Mouse (Mus musculus) lung, postnatal 0 days (tissue): ENCODE measurements around the gene Snx4. TPM values are rescaled to one million over a fixed set of nuclear protein-coding genes. Genes with fewer than 3 reads are reported as not detected.

Experiments
- ATAC-seq: fragments of 200-750 bp; cut with Nextera tagmentation; 2 replicates; pipeline ENCODE4 v1.8.0; 2017; ENCODE audit warnings: moderate library complexity
- DNase-seq: peaks from one replicate; pipeline ENCODE4 v3.0.0-alpha.2; 2016; ENCODE audit warnings: low spot score
- H3K27ac ChIP-seq: fragments of 300-500 bp; sonication (generic); 2 replicates; pipeline ENCODE4 v1.5.1; 2014; ENCODE audit warnings: antibody characterized with exemption, mild to moderate bottlenecking, low read length, mixed read lengths
- H3K27me3 ChIP-seq: fragments of 300-500 bp; sonication (generic); replicated peaks from 2 replicates; pipeline ENCODE4 v1.6.1; 2014; ENCODE audit warnings: low read length, mixed read lengths; ENCODE audit not compliant: insufficient read depth
- H3K36me3 ChIP-seq: fragments of 300-500 bp; sonication (generic); 2 replicates; pipeline ENCODE4 v1.6.1; 2014; ENCODE audit warnings: low read length, mixed read lengths; ENCODE audit not compliant: insufficient read depth
- H3K4me1 ChIP-seq: fragments of 300-500 bp; sonication (generic); 2 replicates; pipeline ENCODE4 v1.6.1; 2014; ENCODE audit warnings: antibody characterized with exemption, low read depth, low read length, mixed read lengths; ENCODE audit not compliant: insufficient read depth
- H3K4me2 ChIP-seq: fragments of 300-500 bp; sonication (generic); replicated peaks from 2 replicates; pipeline ENCODE4 v1.6.1; 2014; ENCODE audit warnings: low read depth, mild to moderate bottlenecking, low read length, moderate library complexity, mixed read lengths
- H3K4me3 ChIP-seq: fragments of 300-500 bp; sonication (generic); 2 replicates; pipeline ENCODE4 v1.5.1; 2014; ENCODE audit warnings: low read depth, low read length
- H3K9ac ChIP-seq: fragments of 300-500 bp; sonication (generic); replicated peaks from 2 replicates; pipeline ENCODE4 v1.6.1; 2014; ENCODE audit warnings: low read depth, mild to moderate bottlenecking
- H3K9me3 ChIP-seq: fragments of 300-500 bp; sonication (generic); 2 replicates; pipeline ENCODE4 v1.6.1; 2016; ENCODE audit warnings: low read length, mixed read lengths
- CTCF ChIP-seq: IDR thresholded peaks from 2 replicates; pipeline ENCODE4 v1.5.1; 2016; ENCODE audit warnings: antibody characterized with exemption, mild to moderate bottlenecking
- EP300 ChIP-seq: IDR thresholded peaks from 2 replicates; pipeline ENCODE4 v1.6.1; 2016; ENCODE audit warnings: antibody characterized with exemption, mild to moderate bottlenecking, control low read depth
- WGBS: fragments of 180-500 bp; shearing (Covaris S2); extraction: QIAGEN DNeasy Blood & Tissue Kit; methylation state at CpG from one replicate; pipeline ENCODE4 v1.1.7; 2014; 5-methylcytosine and 5-hydroxymethylcytosine counted together
- polyA plus RNA-seq: library from polyadenylated mRNA; unstranded; fragments of >200 nt; fragmentation: Nextera tagmentation; extraction: Ambion mirVana; gene quantifications from 2 replicates; pipeline ENCODE4 v1.2.1, GENCODE M21; 2015

The Snx4 gene
- polyA plus RNA-seq, 1 experiment from 2014 or later = 121 TPM

GRCm38 (mm10) chr16:33246526-33246925, 4.7 kb upstream of the Snx4 start:
- Histone ChIP-seq H3K4me2 (no peak overlapping the region), H3K27ac (no peak overlapping the region), H3K36me3 (peaks cover 5% of the 10 kb centered on the region; the same call in 1 of the 2 replicates), H3K4me1 (0 out of 2 replicates have a peak, but pooled peaks cover 3% of the 10 kb centered on the region), H3K9ac (no peak overlapping the region), H3K27me3 (no peaks in the 10 kb centered on the region), H3K9me3 (no peaks in the 10 kb centered on the region), H3K4me3 (no peak overlapping the region)
- TF ChIP-seq CTCF (no peak), EP300 (no peak)
- DNase-seq = no peak
- WGBS = 90% methylated on average over 5 of the region's 5 CpGs
- ATAC-seq = no peak

DNA sequence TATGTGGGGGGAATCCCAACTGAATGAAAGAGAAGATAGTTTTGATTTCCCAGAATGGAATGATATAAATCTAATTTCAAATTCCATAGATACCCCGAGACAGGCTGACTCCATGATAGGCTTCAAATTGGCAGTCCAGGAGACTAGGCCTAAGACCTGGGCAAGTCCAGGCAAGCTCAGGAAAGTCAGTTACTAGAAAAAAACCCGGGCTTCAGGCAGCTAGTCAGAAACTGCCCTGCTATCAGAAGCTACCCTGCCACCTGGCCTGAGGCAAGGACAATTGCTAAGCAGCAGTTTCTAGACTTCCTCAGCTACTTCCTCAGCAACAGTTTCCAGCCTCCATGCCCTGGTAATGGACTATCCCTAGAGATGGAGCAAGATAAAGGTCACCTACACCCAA, 4.2 kb upstream of the Snx4 start:
- H3K36me3 ChIP-seq = 0 out of 2 replicates have a peak, but pooled peaks cover 5% of the 10 kb centered on the region
- ATAC-seq = no peak
- 75% methylated on average over 2 of the region's 2 CpGs for WGBS
- 0 out of 2 replicates have a peak, but pooled peaks cover 3% of the 10 kb centered on the region for H3K4me1 ChIP-seq
- no peak overlapping the region for H3K9ac ChIP-seq
- H3K27me3 ChIP-seq = no peaks in the 10 kb centered on the region
- no peak for TF ChIP-seq CTCF
- no peak for TF ChIP-seq EP300
- no peak for DNase-seq
- H3K9me3 ChIP-seq = no peaks in the 10 kb centered on the region
- no peak overlapping the region for H3K27ac ChIP-seq
- no peak overlapping the region for H3K4me2 ChIP-seq
- H3K4me3 ChIP-seq = no peak overlapping the region

DNA sequence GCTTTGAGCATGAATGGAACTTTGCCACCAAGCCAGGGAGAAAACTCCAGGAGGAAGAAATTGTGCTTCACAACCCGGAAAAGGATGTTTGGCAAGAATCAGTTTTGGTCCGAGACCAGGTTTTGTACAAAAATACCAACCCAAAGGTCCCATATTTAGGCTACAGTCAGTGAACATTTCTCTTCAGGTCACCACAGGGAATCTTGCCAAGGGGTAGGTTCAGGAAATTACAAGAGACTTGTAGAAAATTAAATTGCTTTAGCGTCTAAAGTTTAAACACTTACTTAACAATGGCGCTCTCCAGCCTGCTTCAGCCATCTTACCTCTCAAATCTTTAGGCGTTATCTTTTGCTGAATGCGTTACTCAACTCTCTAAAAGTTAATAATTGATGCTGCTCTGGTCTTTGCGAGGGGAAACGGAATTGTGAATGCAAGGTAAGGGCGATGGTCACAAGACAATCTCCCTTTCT, 556 bp upstream of the Snx4 start:
- Histone ChIP-seq H3K27me3 (no peaks in the 10 kb centered on the region), H3K36me3 (no peaks in the 10 kb centered on the region), H3K4me2 (peak overlapping the region; percentile 67), H3K9me3 (no peaks in the 10 kb centered on the region), H3K27ac (peak overlapping the region; percentile 96), H3K4me1 (peaks cover 6% of the 10 kb centered on the region; the same call in 1 of the 2 replicates), H3K4me3 (peak overlapping the region; percentile 92), H3K9ac (peak overlapping the region; percentile 90)
- WGBS = 3% methylated on average over 9 of the region's 9 CpGs
- ATAC-seq (peak; percentile 40), DNase-seq (peak; percentile 85)
- TF ChIP-seq CTCF = no peak
- TF ChIP-seq EP300 = peak; percentile 79

- no peaks in the 10 kb centered on the region for H3K9me3 ChIP-seq
- no peaks in the 10 kb centered on the region for H3K27me3 ChIP-seq
- H3K27ac ChIP-seq = peak overlapping the region; percentile 90
- peaks cover 9% of the 10 kb centered on the region; the same call in 1 of the 2 replicates for H3K4me1 ChIP-seq
- no peak for TF ChIP-seq CTCF
- TF ChIP-seq EP300 = peak; percentile 90
- DNase-seq (peak; percentile 86), ATAC-seq (peak; percentile 77)
- 49% methylated on average over 7 of the region's 7 CpGs for WGBS
- no peaks in the 10 kb centered on the region for H3K36me3 ChIP-seq
- H3K4me2 ChIP-seq = peak overlapping the region; percentile 33
- no peak overlapping the region for H3K9ac ChIP-seq
- 0 out of 2 replicates have a peak overlapping the region, but pooled peaks have one; percentile 5 for H3K4me3 ChIP-seq
These were observed 4.4 kb downstream of the Snx4 start for GRCm38 (mm10) chr16:33255601-33256000.

DNA sequence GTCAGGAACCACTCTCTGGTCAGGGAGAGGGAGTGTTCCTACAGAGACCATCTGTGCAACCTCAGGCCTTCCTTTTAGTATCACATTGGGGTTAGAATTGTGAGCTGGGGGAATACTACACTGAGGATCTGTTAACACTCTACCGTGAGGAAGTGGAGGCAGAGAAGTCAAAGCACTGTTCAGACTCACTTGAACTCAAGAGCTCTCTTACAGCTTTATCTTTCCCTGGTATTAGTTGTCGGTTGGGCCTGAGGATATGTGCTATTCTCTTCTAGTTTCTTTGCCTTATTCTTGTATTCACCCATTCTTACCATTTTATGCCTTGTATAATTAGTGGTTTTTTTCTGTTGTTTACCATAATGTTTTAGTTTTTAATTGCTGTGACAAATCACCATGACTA, 7.3 kb downstream of the Snx4 start:
- Histone ChIP-seq H3K4me2 (no peak overlapping the region), H3K27ac (no peak overlapping the region), H3K4me3 (no peak overlapping the region), H3K4me1 (peaks cover 19% of the 10 kb centered on the region; the same call in 1 of the 2 replicates), H3K27me3 (no peaks in the 10 kb centered on the region), H3K9ac (no peak overlapping the region), H3K36me3 (no peaks in the 10 kb centered on the region), H3K9me3 (no peaks in the 10 kb centered on the region)
- ATAC-seq (no peak), DNase-seq (peak; percentile 54)
- TF ChIP-seq CTCF = no peak
- no peak for TF ChIP-seq EP300
- 66% methylated on average over 2 of the region's 2 CpGs for WGBS

GRCm38 (mm10) chr16:33259824-33260223, 8.6 kb downstream of the Snx4 start:
- ATAC-seq (no peak), DNase-seq (no peak)
- TF ChIP-seq CTCF = no peak
- TF ChIP-seq EP300 = no peak
- Histone ChIP-seq H3K27me3 (no peaks in the 10 kb centered on the region), H3K9ac (no peak overlapping the region), H3K4me2 (no peak overlapping the region), H3K4me1 (peaks cover 19% of the 10 kb centered on the region; the same call in 1 of the 2 replicates), H3K9me3 (no peaks in the 10 kb centered on the region), H3K27ac (no peak overlapping the region), H3K4me3 (no peak overlapping the region), H3K36me3 (no peaks in the 10 kb centered on the region)
- 80% methylated on average over 3 of the region's 3 CpGs for WGBS
